Mouse (Mus musculus): ENCODE data around the gene Gm42669. TPM values are rescaled to one million over a fixed set of nuclear protein-coding genes. Genes with fewer than 3 reads are reported as not detected.

Gene Gm42669
- total and polyA plus RNA-seq, 3 experiments, result 0.04 to 0.21 TPM; not detected in 1

GRCm38 (mm10) chr5:107470600-107471329, 36.7 kb upstream of the Gm42669 start (continued):
- TF ChIP-seq NELFE (IDR thresholded peaks at IDR 0.05; ENCODE audit: low read depth, low read length) (no peak), ZC3H11A (IDR thresholded peaks at IDR 0.05; ENCODE audit: low read depth, low read length) (no peak), ZMIZ1 (IDR thresholded peaks at IDR 0.05; ENCODE audit: low read depth, low read length) (no peak), MEF2A (IDR thresholded peaks at IDR 0.05; ENCODE audit: extremely low read depth, insufficient replicate concordance, low read depth, low read length, poor library complexity, severe bottlenecking) (no peak), MAZ (IDR thresholded peaks at IDR 0.05; ENCODE audit: low read depth, low read length) (no peak), ZKSCAN1 (IDR thresholded peaks at IDR 0.05; ENCODE audit: low read depth, low read length) (no peak), ZNF384 (IDR thresholded peaks at IDR 0.05; ENCODE audit: low read depth, low read length) (peak; percentile 68), TCF12 (IDR thresholded peaks at IDR 0.05; ENCODE audit: low read depth, low read length) (peak; percentile 56), TBP (IDR thresholded peaks at IDR 0.05; ENCODE audit: low read depth, low read length) (peak; percentile 19; the same call in 1 of the 2 replicates), TAL1 (IDR thresholded peaks at IDR 0.05; ENCODE audit: low read length) (peak; percentile 18)

GRCm38 (mm10) chr5:107480194-107480593, 27.2 kb upstream of the Gm42669 start:
- Histone ChIP-seq H3K9me3 (replicated peaks; ENCODE audit: insufficient read depth, low read length) (no peaks in the 10 kb centered on the region), H3K36me3 (ENCODE audit: control insufficient read depth in 1 of 2, insufficient read depth in 2 of 2, low read length in 2 of 2) (peaks cover 0 to 18% of the 10 kb centered on the region in 2 experiments; a peak in 2 of 4 replicates), H3K4me3 (ENCODE audit: control insufficient read depth in 1 of 2, insufficient read depth in 1 of 2, low read depth in 2 of 2, low read length in 2 of 2) (no peak overlapping the region), H3K27me3 (ENCODE audit: control insufficient read depth in 1 of 2, insufficient read depth in 2 of 2, low read length in 2 of 2) (no peaks in the 10 kb centered on the region), H3K4me1 (ENCODE audit: control insufficient read depth in 1 of 2, insufficient read depth in 2 of 2, low read length in 2 of 2) (peaks cover 2 to 6% of the 10 kb centered on the region in 2 experiments), H3K27ac (ENCODE audit: control insufficient read depth, low read depth, low read length) (peak overlapping the region; percentile 16; the same call in 1 of the 2 replicates), H3K79me2 (ENCODE audit: control insufficient read depth, insufficient read depth, low read length, poor library complexity) (no peaks in the 10 kb centered on the region), H3K9ac (ENCODE audit: control insufficient read depth, low read depth, low read length, poor library complexity, severe bottlenecking) (no peak overlapping the region)
- DNase-seq (ENCODE audit: low read depth, low spot score), result peak; percentile 89
- TF ChIP-seq TCF12 (IDR thresholded peaks at IDR 0.05; ENCODE audit: low read depth, low read length) (peak; percentile 80), ZC3H11A (IDR thresholded peaks at IDR 0.05; ENCODE audit: low read depth, low read length) (no peak), EP300 (IDR thresholded peaks at IDR 0.05; ENCODE audit: low read depth in 1 of 2, low read length in 2 of 2) (peak; percentile 72 to 93), USF2 (IDR thresholded peaks at IDR 0.05; ENCODE audit: borderline replicate concordance in 1 of 2, insufficient read depth in 1 of 2, low read depth in 1 of 2, low read length in 2 of 2) (no peak), MAZ (IDR thresholded peaks at IDR 0.05; ENCODE audit: low read depth, low read length) (no peak), MAFK (IDR thresholded peaks at IDR 0.05; ENCODE audit: borderline replicate concordance, low read depth, low read length) (no peak), ELF1 (IDR thresholded peaks at IDR 0.05; ENCODE audit: low read depth, low read length) (peak; percentile 61; the same call in 1 of the 2 replicates), ETS1 (IDR thresholded peaks at IDR 0.05; ENCODE audit: low read depth, low read length) (no peak), NRF1 (IDR thresholded peaks at IDR 0.05; ENCODE audit: insufficient read depth, low read depth, low read length, poor library complexity, severe bottlenecking) (no peak), USF1 (IDR thresholded peaks at IDR 0.05; ENCODE audit: low read depth, low read length) (no peak), TBP (IDR thresholded peaks at IDR 0.05; ENCODE audit: low read depth, low read length) (peak; percentile 49; the same call in 1 of the 2 replicates), HCFC1 (IDR thresholded peaks at IDR 0.05; ENCODE audit: low read depth, low read length) (no peak), E2F4 (IDR thresholded peaks at IDR 0.05; ENCODE audit: borderline replicate concordance, low read depth, low read length) (no peak), SIN3A (IDR thresholded peaks at IDR 0.05; ENCODE audit: low read length) (peak; percentile 38; the same call in 1 of the 2 replicates), POLR2A (IDR thresholded peaks at IDR 0.05; ENCODE audit: control insufficient read depth in 1 of 2, insufficient read depth in 1 of 2, low read depth in 1 of 2, low read length in 2 of 2, poor library complexity in 1 of 2) (no peak), BHLHE40 (IDR thresholded peaks at IDR 0.05; ENCODE audit: borderline replicate concordance, low read depth, low read length) (peak; percentile 61), RCOR1 (IDR thresholded peaks at IDR 0.05; ENCODE audit: low read depth, low read length) (peak; percentile 69; the same call in 1 of the 2 replicates), ZNF384 (IDR thresholded peaks at IDR 0.05; ENCODE audit: low read depth, low read length) (no peak), TAL1 (IDR thresholded peaks at IDR 0.05; ENCODE audit: low read length) (peak; percentile 64), NELFE (IDR thresholded peaks at IDR 0.05; ENCODE audit: low read depth, low read length) (no peak), GATA1 (IDR thresholded peaks at IDR 0.05; ENCODE audit: low read depth, low read length) (peak; percentile 72), POLR2AphosphoS2 (IDR thresholded peaks at IDR 0.05; ENCODE audit: low read length) (no peak), RAD21 (IDR thresholded peaks at IDR 0.05; ENCODE audit: low read depth, low read length) (no peak)
